Mouse (Mus musculus): Measurements from ENCODE around the gene Chd1.

The Chd1 gene

GRCm38 (mm10) chr17:15812136-15812778 lies 107.5 kb downstream of the Chd1 start:
- no peak for DNase-seq (ENCODE audit: low spot score)

GRCm38 (mm10) chr17:15813658-15814212 lies 109.0 kb downstream of the Chd1 start:
- DNase-seq (ENCODE audit: low spot score), result no peak

DNA sequence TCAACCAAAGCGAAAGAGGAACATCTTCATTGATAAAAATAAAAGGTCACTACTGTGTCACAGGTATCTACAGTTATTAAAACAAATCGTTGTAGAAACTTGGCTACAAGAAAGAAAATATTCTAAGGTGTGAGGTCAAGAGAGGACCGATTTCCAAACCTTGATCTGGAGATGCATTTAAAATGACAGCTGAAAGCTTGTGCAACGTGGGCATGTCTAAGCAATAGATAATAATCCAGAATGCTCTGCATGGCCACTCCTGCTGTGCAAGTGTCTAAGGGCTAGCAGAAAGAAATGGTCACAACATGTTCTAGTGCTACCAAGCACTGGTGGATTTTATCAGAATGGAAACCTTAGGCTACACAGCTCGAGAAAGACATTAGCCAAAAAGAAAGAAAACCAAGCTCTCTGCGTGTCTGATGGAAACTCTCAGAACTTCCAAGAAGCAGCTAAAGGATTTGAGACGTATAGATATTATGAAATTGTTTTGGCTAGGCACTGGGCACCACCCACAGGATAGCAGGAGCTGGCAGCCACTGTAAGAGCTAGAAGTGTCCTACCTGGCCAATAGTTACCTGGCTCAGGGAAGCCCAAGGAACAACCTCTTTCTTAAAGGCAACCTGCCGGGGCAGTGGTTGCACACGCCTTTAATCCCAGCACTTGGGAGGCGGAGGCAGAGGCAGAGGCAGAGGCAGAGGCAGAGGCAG lies 110.7 kb downstream of the Chd1 start:
- no peak for DNase-seq (ENCODE audit: low spot score)

- DNase-seq (ENCODE audit: low spot score), result no peak
Measured at GRCm38 (mm10) chr17:15816379-15817095, 111.8 kb downstream of the Chd1 start.

DNA sequence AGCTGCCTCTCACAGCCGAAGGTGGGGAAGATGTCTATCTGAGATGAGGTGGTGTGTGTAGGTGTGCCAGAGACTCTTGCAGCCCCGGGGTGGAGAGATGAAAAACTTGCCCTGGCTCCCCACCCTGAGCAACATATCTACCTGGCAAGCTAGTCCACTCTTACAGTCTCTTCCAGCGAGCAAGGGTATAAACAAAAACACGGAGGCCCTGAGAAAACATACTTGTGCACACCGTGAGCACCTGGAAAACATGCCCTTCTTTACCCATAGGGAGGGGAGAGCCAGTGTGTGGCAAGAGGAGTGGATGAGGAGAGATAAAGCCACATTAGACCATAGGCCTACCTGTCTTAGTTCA lies 112.3 kb downstream of the Chd1 start:
- DNase-seq (ENCODE audit: low spot score), result no peak

DNA sequence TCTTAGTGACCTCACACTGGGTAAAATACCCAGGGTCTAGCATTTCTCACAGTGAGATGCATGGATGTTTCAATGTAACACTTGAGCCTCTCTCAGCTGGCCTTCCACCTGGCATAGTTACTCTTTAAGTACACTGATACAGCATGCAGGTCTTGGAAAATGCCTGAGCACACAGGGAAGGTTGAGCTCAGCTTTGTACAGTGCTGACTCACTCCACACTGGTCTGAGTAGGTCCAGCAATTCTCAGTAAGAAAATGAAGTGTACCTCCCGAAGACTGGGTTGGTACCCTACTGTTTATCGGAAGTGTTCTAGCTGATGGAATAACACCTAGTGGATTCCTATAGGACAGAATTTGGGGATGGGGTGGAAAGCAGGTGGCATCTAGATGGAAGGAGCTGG lies 112.9 kb downstream of the Chd1 start:
- no peak for DNase-seq (ENCODE audit: low spot score)

- no peak for DNase-seq (ENCODE audit: low spot score)
Measured at GRCm38 (mm10) chr17:15818372-15818771, 113.6 kb downstream of the Chd1 start.

- DNase-seq (ENCODE audit: low spot score), result no peak
Measured at GRCm38 (mm10) chr17:15820146-15820545, 115.4 kb downstream of the Chd1 start.

GRCm38 (mm10) chr17:15820761-15821160 lies 116.0 kb downstream of the Chd1 start:
- DNase-seq (ENCODE audit: low spot score), result no peak

- DNase-seq (ENCODE audit: low spot score), result no peak
Measured at GRCm38 (mm10) chr17:15821706-15822105, 116.9 kb downstream of the Chd1 start.
